In the genomic region with DNA sequence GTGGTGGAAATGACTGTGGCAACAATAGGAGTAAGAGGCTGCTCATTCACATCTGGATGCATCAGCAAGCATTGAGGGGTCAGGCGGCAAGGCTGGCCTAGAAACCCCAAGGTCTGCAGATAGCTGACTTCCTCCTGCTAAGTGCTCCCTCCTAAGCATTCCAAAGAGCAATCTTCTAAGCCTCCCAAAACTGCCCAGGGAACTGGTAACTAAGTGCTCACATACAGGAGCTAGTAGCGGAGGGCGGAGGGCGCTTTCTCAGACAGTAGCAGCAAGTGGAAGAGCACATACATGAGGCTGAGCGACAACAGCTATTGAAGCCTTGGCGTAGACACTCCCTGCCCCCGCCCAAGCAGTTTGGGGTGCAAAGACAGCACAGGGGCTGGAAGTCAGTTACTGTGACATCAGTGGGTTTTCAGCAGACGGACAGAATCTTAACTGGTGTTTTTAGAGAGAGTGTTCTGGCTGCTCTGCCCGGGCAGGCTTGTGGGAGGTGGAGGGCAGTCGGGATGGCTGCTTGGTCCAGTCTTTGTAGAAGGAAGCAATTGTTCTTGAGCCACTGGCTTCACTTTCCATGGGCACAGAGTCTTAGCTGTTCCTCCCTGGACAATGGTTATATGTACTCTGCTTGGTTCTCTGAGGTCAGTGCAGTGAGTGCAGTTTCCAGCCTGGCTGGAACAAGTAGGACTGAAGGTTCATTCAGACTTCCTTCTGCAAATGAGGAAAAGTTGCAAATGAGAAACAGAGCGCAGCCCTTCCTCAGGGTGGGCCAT, we compare ENCODE assay signal across 8 mouse cellular contexts. TPM values are rescaled to one million over a fixed set of nuclear protein-coding genes. Genes with fewer than 3 reads are reported as not detected.
A peak's percentile ranks its signal among the peaks of the same experiment; 100 is the strongest.
DNase-seq lines count a peak whose midpoint lies in the region; ATAC-seq lines count a peak whose summit lies in the region.

No protein-coding gene starts in this region.

- no peak for ATAC-seq in kidney, embryonic 16.5 days (ENCODE audit: low FRiP score, low TSS enrichment)
- ATAC-seq in kidney, embryonic 14.5 days (ENCODE audit: low FRiP score, low TSS enrichment): no peak
- ATAC-seq in embryonic facial prominence, embryonic 11.5 days (replicated peaks; ENCODE audit: insufficient number of reproducible peaks, low FRiP score, low TSS enrichment, low read depth): 0 out of 2 replicates have a peak, but pooled peaks have one; percentile 19
- ATAC-seq in hindbrain, embryonic 15.5 days (ENCODE audit: low FRiP score, low read depth): peak; percentile 80
- ATAC-seq in liver, embryonic 16.5 days (ENCODE audit: low read depth): peak; percentile 21; the same call in 1 of the 2 replicates
- no peak for ATAC-seq in granulocyte monocyte progenitor cell, adult 5-6 weeks (replicated peaks; ENCODE audit: poor library complexity, severe bottlenecking)

- WGBS in kidney, embryonic 16.5 days: 79% methylated on average over 11 of the region's 11 CpGs
- WGBS in kidney, embryonic 14.5 days: 81% methylated on average over 11 of the region's 11 CpGs
- 48% methylated on average over 11 of the region's 11 CpGs for WGBS in embryonic facial prominence, embryonic 11.5 days
- WGBS in hindbrain, embryonic 15.5 days: 49% methylated on average over 11 of the region's 11 CpGs
- WGBS in liver, embryonic 16.5 days (ENCODE audit: insufficient replicate concordance): 47% methylated on average over 11 of the region's 11 CpGs

- H3K4me1 ChIP-seq in kidney, embryonic 16.5 days (ENCODE audit: insufficient read depth, low read length): peaks cover 7% of the 10 kb centered on the region; the same call in 1 of the 2 replicates
- H3K4me1 ChIP-seq in kidney, embryonic 14.5 days (ENCODE audit: control insufficient read depth, insufficient read depth, low read length): no peaks in the 10 kb centered on the region
- H3K4me1 ChIP-seq in embryonic facial prominence, embryonic 11.5 days (ENCODE audit: control insufficient read depth, insufficient read depth, low read length): 0 out of 2 replicates have a peak, but pooled peaks cover 3% of the 10 kb centered on the region
- peaks cover 22% of the 10 kb centered on the region for H3K4me1 ChIP-seq in hindbrain, embryonic 15.5 days (replicated peaks)
- H3K4me1 ChIP-seq in liver, embryonic 16.5 days (ENCODE audit: control insufficient read depth, low read depth, low read length): peaks cover 14% of the 10 kb centered on the region

- 0 out of 2 replicates have a peak overlapping the region, but pooled peaks have one; percentile 3 for H3K27ac ChIP-seq in kidney, embryonic 16.5 days (ENCODE audit: low read length)
- H3K27ac ChIP-seq in kidney, embryonic 14.5 days (ENCODE audit: low read depth, low read length): no peak overlapping the region
- H3K27ac ChIP-seq in embryonic facial prominence, embryonic 11.5 days (replicated peaks; ENCODE audit: low read depth, low read length): peak overlapping the region; percentile 35; the same call in 1 of the 2 replicates
- peak overlapping the region; percentile 55 for H3K27ac ChIP-seq in hindbrain, embryonic 15.5 days (replicated peaks)
- H3K27ac ChIP-seq in liver, embryonic 16.5 days (ENCODE audit: low read length): no peak overlapping the region

- no peak overlapping the region for H3K9ac ChIP-seq in kidney, embryonic 16.5 days (replicated peaks; ENCODE audit: low read length)
- H3K9ac ChIP-seq in kidney, embryonic 14.5 days (ENCODE audit: low read depth, low read length): no peak overlapping the region
- H3K9ac ChIP-seq in embryonic facial prominence, embryonic 11.5 days (replicated peaks; ENCODE audit: low read length): no peak overlapping the region; the same call in 1 of the 2 replicates
- H3K9ac ChIP-seq in hindbrain, embryonic 15.5 days: no peak overlapping the region
- no peak overlapping the region for H3K9ac ChIP-seq in liver, embryonic 16.5 days (ENCODE audit: low read depth, low read length)

- no peaks in the 10 kb centered on the region for H3K9me3 ChIP-seq in kidney, embryonic 16.5 days (ENCODE audit: low read length)
- no peaks in the 10 kb centered on the region for H3K9me3 ChIP-seq in kidney, embryonic 14.5 days (ENCODE audit: control insufficient read depth, low read length)
- no peaks in the 10 kb centered on the region for H3K9me3 ChIP-seq in embryonic facial prominence, embryonic 11.5 days (replicated peaks; ENCODE audit: control insufficient read depth, low read length)
- no peaks in the 10 kb centered on the region for H3K9me3 ChIP-seq in hindbrain, embryonic 15.5 days
- H3K9me3 ChIP-seq in liver, embryonic 16.5 days (replicated peaks; ENCODE audit: control insufficient read depth, low read length): no peaks in the 10 kb centered on the region

- no peak overlapping the region for H3K4me2 ChIP-seq in kidney, embryonic 16.5 days (replicated peaks; ENCODE audit: low read depth, low read length)
- no peak overlapping the region for H3K4me2 ChIP-seq in kidney, embryonic 14.5 days (replicated peaks; ENCODE audit: low read depth, low read length)
- no peak overlapping the region for H3K4me2 ChIP-seq in embryonic facial prominence, embryonic 11.5 days (ENCODE audit: low read depth, low read length)
- H3K4me2 ChIP-seq in hindbrain, embryonic 15.5 days: no peak overlapping the region
- no peak overlapping the region for H3K4me2 ChIP-seq in liver, embryonic 16.5 days (ENCODE audit: low read depth, low read length)

- H3K36me3 ChIP-seq in kidney, embryonic 16.5 days (ENCODE audit: insufficient read depth, low read length): 0 out of 2 replicates have a peak, but pooled peaks cover 3% of the 10 kb centered on the region
- H3K36me3 ChIP-seq in kidney, embryonic 14.5 days (ENCODE audit: control insufficient read depth, insufficient read depth, low read length): no peaks in the 10 kb centered on the region
- H3K36me3 ChIP-seq in embryonic facial prominence, embryonic 11.5 days (replicated peaks; ENCODE audit: control insufficient read depth, insufficient read depth, low read depth, low read length): no peaks in the 10 kb centered on the region
- no peaks in the 10 kb centered on the region for H3K36me3 ChIP-seq in hindbrain, embryonic 15.5 days
- no peaks in the 10 kb centered on the region for H3K36me3 ChIP-seq in liver, embryonic 16.5 days (ENCODE audit: control insufficient read depth, insufficient read depth)

- DNase-seq in embryonic facial prominence, embryonic 11.5 days (ENCODE audit: low spot score): peak; percentile 38
- DNase-seq in thymus, postnatal 25 days: no peak
- no peak for DNase-seq in kidney, adult 9 months

- H3K4me3 ChIP-seq in kidney, embryonic 16.5 days (ENCODE audit: low read length): no peak overlapping the region
- H3K4me3 ChIP-seq in kidney, embryonic 14.5 days (ENCODE audit: low read length): no peak overlapping the region
- no peak overlapping the region for H3K4me3 ChIP-seq in embryonic facial prominence, embryonic 11.5 days (ENCODE audit: low read depth, low read length)
- H3K4me3 ChIP-seq in hindbrain, embryonic 15.5 days: no peak overlapping the region
- H3K4me3 ChIP-seq in liver, embryonic 16.5 days (ENCODE audit: low read depth, low read length): no peak overlapping the region

- no peaks in the 10 kb centered on the region for H3K27me3 ChIP-seq in kidney, embryonic 16.5 days (ENCODE audit: insufficient read depth, low read length)
- H3K27me3 ChIP-seq in kidney, embryonic 14.5 days (ENCODE audit: control insufficient read depth, insufficient read depth, low read length): no peaks in the 10 kb centered on the region
- H3K27me3 ChIP-seq in embryonic facial prominence, embryonic 11.5 days (ENCODE audit: control insufficient read depth, insufficient read depth, low read length): no peaks in the 10 kb centered on the region
- H3K27me3 ChIP-seq in hindbrain, embryonic 15.5 days: no peaks in the 10 kb centered on the region
- H3K27me3 ChIP-seq in liver, embryonic 16.5 days (ENCODE audit: control insufficient read depth, insufficient read depth, low read depth, low read length): no peaks in the 10 kb centered on the region

RNA-seq across cellular contexts. Expression of a gene that starts 30.1 kb away (rescaled TPM):
- polyA plus RNA-seq in kidney, embryonic 16.5 days (2015; fragmentation: Nextera tagmentation; extraction: Ambion mirVana): 19.2 and 21.5 TPM in 2 replicates
- polyA plus RNA-seq in kidney, embryonic 14.5 days (2014; fragmentation: Nextera tagmentation; extraction: Ambion mirVana): 13.9 and 14.2 TPM in 2 replicates
- 12.3 and 13.7 TPM in 2 replicates for polyA plus RNA-seq in embryonic facial prominence, embryonic 11.5 days (2014; fragmentation: Nextera tagmentation; extraction: Ambion mirVana)
- 11.2 TPM in 2 replicates for polyA plus RNA-seq in hindbrain, embryonic 15.5 days (2015; fragmentation: Nextera tagmentation; extraction: Ambion mirVana)
- polyA plus RNA-seq in liver, embryonic 16.5 days (2015; fragmentation: Nextera tagmentation; extraction: Ambion mirVana): 10.6 and 12.1 TPM in 2 replicates
- 48.8 and 67.9 TPM in 2 replicates for total RNA-seq in granulocyte monocyte progenitor cell, adult 5-6 weeks (2014; fragmentation: Nextera tagmentation)
- 12.6 and 20.4 TPM in 2 replicates for total RNA-seq in granulocyte monocyte progenitor cell, adult 5-6 weeks (2017)

Comparison
In these comparisons a context has a peak if more than half of its experiments do, and no peak if none do; other contexts are left out.
1. H3K27ac ChIP-seq: peak in kidney, embryonic 16.5 days (single experiment), embryonic facial prominence, embryonic 11.5 days (single experiment) and hindbrain, embryonic 15.5 days (single experiment); none in kidney, embryonic 14.5 days (single experiment) and liver, embryonic 16.5 days (single experiment).
2. ATAC-seq: peak in embryonic facial prominence, embryonic 11.5 days (single experiment), hindbrain, embryonic 15.5 days (single experiment) and liver, embryonic 16.5 days (single experiment); none in kidney, embryonic 16.5 days (single experiment), kidney, embryonic 14.5 days (single experiment) and granulocyte monocyte progenitor cell, adult 5-6 weeks (single experiment).